28 mouse cellular contexts compared by ENCODE assay signal in the genomic region with DNA sequence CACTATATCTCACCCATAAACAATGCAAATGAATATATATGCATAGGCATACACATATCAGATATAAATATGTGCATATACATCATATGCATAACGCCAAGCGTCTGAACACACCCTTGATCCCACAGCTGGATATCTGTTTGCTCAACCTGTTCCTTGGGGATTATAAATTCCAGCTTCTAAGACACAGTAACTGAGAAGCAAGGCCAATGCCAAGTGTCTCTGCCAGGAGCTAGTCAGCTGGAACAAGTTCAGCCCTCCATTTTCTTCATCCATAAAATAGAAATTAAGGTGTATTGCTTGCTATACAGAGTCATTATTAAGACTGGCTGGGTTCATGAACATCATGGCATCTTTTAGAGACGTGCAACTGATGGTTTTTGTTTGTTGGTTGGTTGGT.
DNase-seq lines count a peak whose midpoint lies in the region; ATAC-seq and TF ChIP-seq lines count a peak whose summit lies in the region.
"Had no signal": no experiment of that assay in that cellular context is flagged by ENCODE, and none has a peak within 500 bp of the region (broad histone marks: within the 10 kb centered on the region; RNA-seq: fewer than 3 reads in every experiment).

No protein-coding gene starts in this region.

- no peak for TF ChIP-seq POLR2A in brain, embryonic 14.5 days (IDR thresholded peaks at IDR 0.05; ENCODE audit: borderline replicate concordance, extremely low read depth, insufficient read depth, insufficient read length, poor library complexity, severe bottlenecking)

- H3K9ac ChIP-seq in kidney, embryonic 16.5 days (replicated peaks; ENCODE audit: low read length) = no peak overlapping the region
- H3K9ac ChIP-seq: embryonic facial prominence, embryonic 12.5 days; forebrain, postnatal 0 days; hindbrain, embryonic 13.5 days; limb, embryonic 13.5 days; lung, embryonic 15.5 days had no signal

- peak; percentile 42 for DNase-seq in adrenal gland, postnatal 14 days
- DNase-seq in adrenal gland, postnatal 4 days (ENCODE audit: low spot score in 2 of 2) = no peak
- DNase-seq in gastrocnemius, adult 2 months = peak; percentile 15
- no peak for DNase-seq in gastrocnemius, postnatal 14 days
- peak; percentile 71 for DNase-seq in kidney, adult 9 months
- DNase-seq in brain, embryonic 14.5 days (ENCODE audit: low read depth) = peak; percentile 37
- DNase-seq: adrenal gland, adult 8-10 months; cerebellum, adult 2 months; cerebellum, postnatal 36 days; forebrain, postnatal 0 days; gastrocnemius, postnatal 36 days; heart, adult 18-20 months; heart, postnatal 36 days; thymus, adult 2 months; thymus, postnatal 36 days had no signal

- no peaks in the 10 kb centered on the region for H3K27me3 ChIP-seq in kidney, embryonic 16.5 days (ENCODE audit: insufficient read depth, low read length)
- H3K27me3 ChIP-seq: embryonic facial prominence, embryonic 12.5 days; hindbrain, embryonic 13.5 days; limb, embryonic 13.5 days; lung, embryonic 15.5 days had no signal

- H3K4me3 ChIP-seq in gastrocnemius, adult 2 months = no peak overlapping the region
- H3K4me3 ChIP-seq in kidney, embryonic 16.5 days (ENCODE audit: low read length) = no peak overlapping the region
- H3K4me3 ChIP-seq: embryonic facial prominence, embryonic 12.5 days; forebrain, embryonic 10.5 days; hindbrain, embryonic 13.5 days; layer of hippocampus, adult 2 months; left cerebral cortex, adult 2 months; limb, embryonic 13.5 days; lung, embryonic 15.5 days had no signal

- no peak for TF ChIP-seq CTCF in gastrocnemius, adult 2 months (IDR thresholded peaks at IDR 0.05)
- TF ChIP-seq CTCF in brain, embryonic 14.5 days (IDR thresholded peaks at IDR 0.05; ENCODE audit: borderline replicate concordance, extremely low read depth, insufficient read depth, insufficient read length) = no peak

- no peak for ATAC-seq in kidney, embryonic 16.5 days (ENCODE audit: low FRiP score, low TSS enrichment)
- ATAC-seq: intestine, postnatal 0 days had no signal

- H3K9me3 ChIP-seq in kidney, embryonic 16.5 days (ENCODE audit: low read length) = no peaks in the 10 kb centered on the region
- H3K9me3 ChIP-seq: embryonic facial prominence, embryonic 12.5 days; forebrain, embryonic 10.5 days; G1E; hindbrain, embryonic 13.5 days; limb, embryonic 13.5 days; lung, embryonic 15.5 days had no signal

- H3K4me2 ChIP-seq in kidney, embryonic 16.5 days (replicated peaks; ENCODE audit: low read depth, low read length) = no peak overlapping the region
- H3K4me2 ChIP-seq: embryonic facial prominence, embryonic 12.5 days; heart, embryonic 11.5 days; hindbrain, embryonic 13.5 days; liver, embryonic 11.5 days; lung, embryonic 15.5 days; midbrain, embryonic 11.5 days had no signal

- intact Hi-C loops in gastrocnemius, adult 2 months (cut with DNase I) = loop anchor here (5.0 kb wide), 1 partner anchor 91 kb away; no protein-coding TSS in a partner anchor
- intact Hi-C loops in gastrocnemius, postnatal 14 days (cut with DNase I; ENCODE audit: low total_unique reads) = no loop called here

- H3K36me3 ChIP-seq in kidney, embryonic 16.5 days (ENCODE audit: insufficient read depth, low read length) = no peaks in the 10 kb centered on the region
- H3K36me3 ChIP-seq: embryonic facial prominence, embryonic 12.5 days; forebrain, embryonic 10.5 days; G1E; hindbrain, embryonic 13.5 days; limb, embryonic 13.5 days; lung, embryonic 15.5 days had no signal

- no peak overlapping the region for H3K27ac ChIP-seq in gastrocnemius, adult 2 months
- H3K27ac ChIP-seq in kidney, embryonic 16.5 days (ENCODE audit: low read length) = no peak overlapping the region
- H3K27ac ChIP-seq: embryonic facial prominence, embryonic 12.5 days; hindbrain, embryonic 13.5 days; layer of hippocampus, adult 2 months; left cerebral cortex, adult 2 months; limb, embryonic 13.5 days; lung, embryonic 15.5 days had no signal

- 0 out of 2 replicates have a peak, but pooled peaks cover 3% of the 10 kb centered on the region for H3K4me1 ChIP-seq in kidney, embryonic 16.5 days (ENCODE audit: insufficient read depth, low read length)
- H3K4me1 ChIP-seq: embryonic facial prominence, embryonic 12.5 days; lung, embryonic 15.5 days had no signal

- WGBS in kidney, embryonic 16.5 days = 72% methylated on average over 3 of the region's 3 CpGs

Comparison
In these comparisons a context has a peak if more than half of its experiments do, and no peak if none do; other contexts are left out.
1. DNase-seq: peak in adrenal gland, postnatal 14 days (single experiment), gastrocnemius, adult 2 months (single experiment), kidney, adult 9 months (single experiment) and brain, embryonic 14.5 days (single experiment); none in adrenal gland, postnatal 4 days (0 of 2) and gastrocnemius, postnatal 14 days (single experiment).